Mouse (Mus musculus) gastrocnemius, postnatal 14 days (tissue): ENCODE measurements at regions not wholly inside any gene's neighbourhood (a gene's known extent, or its start where the extent isn't known, plus 50 kb on each side); places are given as distances from the start of the nearest gene placed in this dataset.
"Not testable (repeated sequence)": the region's sequence is repeated elsewhere in the genome, so short reads cannot be mapped to it uniquely, and the experiment has no call there.

Experiments
- DNase-seq: peaks from one replicate; pipeline ENCODE4 v3.0.0; 2021; ENCODE audit warnings: mixed read lengths
- intact Hi-C: fragments of 180-260 bp; cut with DNase I; formaldehyde crosslinking; loops from one replicate; pipeline ENCODE4 v1.15.1; 2025; ENCODE audit warnings: low total_unique reads

- intact Hi-C loops = no loop called here
- DNase-seq = no peak
These were observed 129.2 kb upstream of the Emcn start for GRCm38 (mm10) chr3:137211667-137212066.

- intact Hi-C loops = no loop called here
- no peak for DNase-seq
These were observed 124.8 kb upstream of the Emcn start for GRCm38 (mm10) chr3:137216036-137216435.

- no peak for DNase-seq
These were observed 123.6 kb upstream of the Emcn start for GRCm38 (mm10) chr3:137217245-137217644.

GRCm38 (mm10) chr3:137217926-137218325 lies 122.9 kb upstream of the Emcn start:
- no peak for DNase-seq
- intact Hi-C loops = no loop called here

More at GRCm38 (mm10) chr3:137217245-137217644, 123.6 kb upstream of the Emcn start:
- intact Hi-C loops = no loop called here

- intact Hi-C loops = no loop called here
- no peak for DNase-seq
These were observed 114.7 kb upstream of the Emcn start for GRCm38 (mm10) chr3:137226151-137226550.

- intact Hi-C loops = no loop called here
These were observed 113.6 kb upstream of the Emcn start for GRCm38 (mm10) chr3:137227122-137227838.

GRCm38 (mm10) chr3:137228416-137228815 lies 112.5 kb upstream of the Emcn start:
- intact Hi-C loops = no loop called here
- no peak for DNase-seq

More at GRCm38 (mm10) chr3:137227122-137227838, 113.6 kb upstream of the Emcn start:
- DNase-seq = no peak

- intact Hi-C loops = no loop called here
- DNase-seq = no peak
These were observed 98.0 kb upstream of the Emcn start for GRCm38 (mm10) chr3:137242877-137243276.

GRCm38 (mm10) chr3:137263907-137264306 lies 77.0 kb upstream of the Emcn start:
- no peak for DNase-seq
- intact Hi-C loops = no loop called here

GRCm38 (mm10) chr3:137267752-137268151 lies 73.1 kb upstream of the Emcn start:
- DNase-seq = no peak
- intact Hi-C loops = no loop called here

GRCm38 (mm10) chr3:137275444-137275843 lies 65.4 kb upstream of the Emcn start:
- intact Hi-C loops = no loop called here
- no peak for DNase-seq

- DNase-seq = no peak
- intact Hi-C loops = no loop called here
These were observed 61.6 kb upstream of the Emcn start for GRCm38 (mm10) chr3:137279284-137279683.

- peak; percentile 54 for DNase-seq
- intact Hi-C loops = no loop called here
These were observed 59.8 kb upstream of the Emcn start for GRCm38 (mm10) chr3:137281052-137281451.

- intact Hi-C loops, DNase-seq: not testable (repeated sequence)
These were observed 53.3 kb upstream of the Emcn start for GRCm38 (mm10) chr3:137287558-137287957.

GRCm38 (mm10) chr3:137288301-137288942 lies 52.4 kb upstream of the Emcn start:
- no peak for DNase-seq
- intact Hi-C loops = no loop called here

GRCm38 (mm10) chr3:137288943-137289682 lies 51.8 kb upstream of the Emcn start:
- DNase-seq = no peak
- intact Hi-C loops = no loop called here

- DNase-seq = no peak
- intact Hi-C loops = no loop called here
These were observed 51.2 kb upstream of the Emcn start for GRCm38 (mm10) chr3:137289683-137289984.
